Mouse (Mus musculus): ENCODE measurements around the gene Cmbl. TPM values are rescaled to one million over a fixed set of nuclear protein-coding genes. Genes with fewer than 3 reads are reported as not detected.

The Cmbl gene
- polyA plus RNA-seq, 1 experiment from 2014 or later = 2.1 TPM

- Histone ChIP-seq H3K9me3 (no peaks in the 10 kb centered on the region), H3K4me3 (no peak overlapping the region), H3K9ac (no peak overlapping the region), H3K4me2 (replicated peaks) (no peak overlapping the region), H3K27ac (no peak overlapping the region), H3K27me3 (no peaks in the 10 kb centered on the region), H3K4me1 (peaks cover 24% of the 10 kb centered on the region), H3K36me3 (no peaks in the 10 kb centered on the region)
- ATAC-seq (ENCODE audit: insufficient number of reproducible peaks, insufficient read depth, low FRiP score, low TSS enrichment) = no peak
- 29% methylated on average over 3 of the region's 3 CpGs for WGBS
Observed at GRCm38 (mm10) chr15:31543246-31543645, 21.9 kb upstream of the Cmbl start.

GRCm38 (mm10) chr15:31545058-31545457 lies 20.1 kb upstream of the Cmbl start:
- no peak overlapping the region for H3K4me2 ChIP-seq (replicated peaks)
- no peak overlapping the region for H3K9ac ChIP-seq
- H3K4me3 ChIP-seq = no peak overlapping the region
- H3K9me3 ChIP-seq = no peaks in the 10 kb centered on the region
- H3K4me1 ChIP-seq = peaks cover 24% of the 10 kb centered on the region
- no peaks in the 10 kb centered on the region for H3K36me3 ChIP-seq
- H3K27ac ChIP-seq = no peak overlapping the region
- WGBS = 81% methylated on average over 1 of the region's 1 CpGs
- no peaks in the 10 kb centered on the region for H3K27me3 ChIP-seq
- no peak for ATAC-seq (ENCODE audit: insufficient number of reproducible peaks, insufficient read depth, low FRiP score, low TSS enrichment)

- Histone ChIP-seq H3K4me1 (peaks cover 24% of the 10 kb centered on the region), H3K9ac (no peak overlapping the region), H3K36me3 (no peaks in the 10 kb centered on the region), H3K4me3 (no peak overlapping the region), H3K27ac (no peak overlapping the region), H3K4me2 (replicated peaks) (no peak overlapping the region), H3K9me3 (no peaks in the 10 kb centered on the region), H3K27me3 (no peaks in the 10 kb centered on the region)
- WGBS = 89% methylated on average over 6 of the region's 6 CpGs
- ATAC-seq (ENCODE audit: insufficient number of reproducible peaks, insufficient read depth, low FRiP score, low TSS enrichment) = no peak
Observed at GRCm38 (mm10) chr15:31546291-31546690, 18.9 kb upstream of the Cmbl start.

GRCm38 (mm10) chr15:31547421-31547820 lies 17.8 kb upstream of the Cmbl start:
- no peak for ATAC-seq (ENCODE audit: insufficient number of reproducible peaks, insufficient read depth, low FRiP score, low TSS enrichment)
- Histone ChIP-seq H3K36me3 (no peaks in the 10 kb centered on the region), H3K9ac (no peak overlapping the region), H3K4me1 (peaks cover 13% of the 10 kb centered on the region), H3K4me3 (no peak overlapping the region), H3K27ac (0 out of 2 replicates have a peak overlapping the region, but pooled peaks have one; percentile 47), H3K27me3 (no peaks in the 10 kb centered on the region), H3K4me2 (replicated peaks) (no peak overlapping the region), H3K9me3 (no peaks in the 10 kb centered on the region)
- 33% methylated on average over 5 of the region's 5 CpGs for WGBS

GRCm38 (mm10) chr15:31550381-31550780 lies 14.8 kb upstream of the Cmbl start:
- no peak for ATAC-seq (ENCODE audit: insufficient number of reproducible peaks, insufficient read depth, low FRiP score, low TSS enrichment)
- 87% methylated on average over 4 of the region's 4 CpGs for WGBS
- Histone ChIP-seq H3K4me2 (replicated peaks) (no peak overlapping the region), H3K27me3 (no peaks in the 10 kb centered on the region), H3K9ac (no peak overlapping the region), H3K4me3 (no peak overlapping the region), H3K27ac (no peak overlapping the region), H3K36me3 (no peaks in the 10 kb centered on the region), H3K9me3 (no peaks in the 10 kb centered on the region), H3K4me1 (peaks cover 5% of the 10 kb centered on the region; the same call in 1 of the 2 replicates)

GRCm38 (mm10) chr15:31554855-31555254 lies 10.3 kb upstream of the Cmbl start:
- Histone ChIP-seq H3K27ac (no peak overlapping the region), H3K4me3 (no peak overlapping the region), H3K9me3 (0 out of 2 replicates have a peak, but pooled peaks cover 2% of the 10 kb centered on the region), H3K27me3 (no peaks in the 10 kb centered on the region), H3K9ac (no peak overlapping the region), H3K4me2 (replicated peaks) (no peak overlapping the region), H3K4me1 (no peaks in the 10 kb centered on the region), H3K36me3 (no peaks in the 10 kb centered on the region)
- ATAC-seq (ENCODE audit: insufficient number of reproducible peaks, insufficient read depth, low FRiP score, low TSS enrichment) = no peak
- WGBS = 95% methylated on average over 2 of the region's 2 CpGs

GRCm38 (mm10) chr15:31561390-31561789 lies 3.8 kb upstream of the Cmbl start:
- Histone ChIP-seq H3K9ac (no peak overlapping the region), H3K4me3 (no peak overlapping the region), H3K4me2 (replicated peaks) (no peak overlapping the region), H3K4me1 (peaks cover 7% of the 10 kb centered on the region; the same call in 1 of the 2 replicates), H3K27ac (no peak overlapping the region), H3K9me3 (0 out of 2 replicates have a peak, but pooled peaks cover 3% of the 10 kb centered on the region), H3K27me3 (no peaks in the 10 kb centered on the region), H3K36me3 (no peaks in the 10 kb centered on the region)
- no peak for ATAC-seq (ENCODE audit: insufficient number of reproducible peaks, insufficient read depth, low FRiP score, low TSS enrichment)
- 79% methylated on average over 6 of the region's 6 CpGs for WGBS

- Histone ChIP-seq H3K9ac (no peak overlapping the region), H3K4me1 (peaks cover 7% of the 10 kb centered on the region; the same call in 1 of the 2 replicates), H3K9me3 (0 out of 2 replicates have a peak, but pooled peaks cover 3% of the 10 kb centered on the region), H3K4me3 (no peak overlapping the region), H3K27me3 (no peaks in the 10 kb centered on the region), H3K4me2 (replicated peaks) (no peak overlapping the region), H3K36me3 (no peaks in the 10 kb centered on the region), H3K27ac (no peak overlapping the region)
- ATAC-seq (ENCODE audit: insufficient number of reproducible peaks, insufficient read depth, low FRiP score, low TSS enrichment) = no peak
- 96% methylated on average over 4 of the region's 4 CpGs for WGBS
Observed at GRCm38 (mm10) chr15:31561976-31562375, 3.2 kb upstream of the Cmbl start.

GRCm38 (mm10) chr15:31562847-31563246 lies 2.3 kb upstream of the Cmbl start:
- Histone ChIP-seq H3K36me3 (no peaks in the 10 kb centered on the region), H3K4me1 (peaks cover 7% of the 10 kb centered on the region; the same call in 1 of the 2 replicates), H3K4me2 (replicated peaks) (no peak overlapping the region), H3K4me3 (no peak overlapping the region), H3K9ac (no peak overlapping the region), H3K9me3 (0 out of 2 replicates have a peak, but pooled peaks cover 3% of the 10 kb centered on the region), H3K27ac (no peak overlapping the region), H3K27me3 (no peaks in the 10 kb centered on the region)
- 78% methylated on average over 8 of the region's 8 CpGs for WGBS
- no peak for ATAC-seq (ENCODE audit: insufficient number of reproducible peaks, insufficient read depth, low FRiP score, low TSS enrichment)

GRCm38 (mm10) chr15:31563577-31564546 lies 1.3 kb upstream of the Cmbl start:
- no peak overlapping the region for H3K4me3 ChIP-seq
- no peaks in the 10 kb centered on the region for H3K36me3 ChIP-seq
- H3K4me1 ChIP-seq = peaks cover 14% of the 10 kb centered on the region
- no peak overlapping the region for H3K9ac ChIP-seq
- H3K27ac ChIP-seq = peak overlapping the region; percentile 63; the same call in 1 of the 2 replicates
- no peak for ATAC-seq (ENCODE audit: insufficient number of reproducible peaks, insufficient read depth, low FRiP score, low TSS enrichment)
- WGBS = 45% methylated on average over 19 of the region's 19 CpGs
- H3K27me3 ChIP-seq = no peaks in the 10 kb centered on the region
- H3K9me3 ChIP-seq = 0 out of 2 replicates have a peak, but pooled peaks cover 3% of the 10 kb centered on the region
- H3K4me2 ChIP-seq (replicated peaks) = peak overlapping the region; percentile 29

GRCm38 (mm10) chr15:31565786-31566185 lies 597 bp downstream of the Cmbl start:
- no peaks in the 10 kb centered on the region for H3K27me3 ChIP-seq
- H3K4me2 ChIP-seq (replicated peaks) = no peak overlapping the region
- no peak for ATAC-seq (ENCODE audit: insufficient number of reproducible peaks, insufficient read depth, low FRiP score, low TSS enrichment)
- no peaks in the 10 kb centered on the region for H3K36me3 ChIP-seq
- H3K27ac ChIP-seq = no peak overlapping the region
- no peaks in the 10 kb centered on the region for H3K9me3 ChIP-seq
- H3K9ac ChIP-seq = no peak overlapping the region
- H3K4me1 ChIP-seq = peaks cover 22% of the 10 kb centered on the region
- no peak overlapping the region for H3K4me3 ChIP-seq
- WGBS = 79% methylated on average over 1 of the region's 1 CpGs

- Histone ChIP-seq H3K27ac (no peak overlapping the region), H3K4me1 (peaks cover 26% of the 10 kb centered on the region), H3K9ac (no peak overlapping the region), H3K27me3 (no peaks in the 10 kb centered on the region), H3K4me3 (no peak overlapping the region), H3K4me2 (replicated peaks) (no peak overlapping the region), H3K9me3 (no peaks in the 10 kb centered on the region), H3K36me3 (no peaks in the 10 kb centered on the region)
- ATAC-seq (ENCODE audit: insufficient number of reproducible peaks, insufficient read depth, low FRiP score, low TSS enrichment) = no peak
- WGBS = 72% methylated on average over 7 of the region's 7 CpGs
Observed at GRCm38 (mm10) chr15:31567431-31567830, 2.2 kb downstream of the Cmbl start.
